Mouse (Mus musculus): ENCODE measurements at regions not wholly inside any gene's neighbourhood (a gene's known extent, or its start where the extent isn't known, plus 50 kb on each side); places are given as distances from the start of the nearest gene placed in this dataset.

- DNase-seq (ENCODE audit: low spot score), result no peak
These were observed 70.6 kb upstream of the Tspan2 start for GRCm38 (mm10) chr3:102663711-102664110.

GRCm38 (mm10) chr3:102664665-102665190 is 69.6 kb upstream of the Tspan2 start:
- DNase-seq (ENCODE audit: low spot score), result no peak

- no peak for DNase-seq (ENCODE audit: low spot score)
These were observed 66.5 kb upstream of the Tspan2 start for GRCm38 (mm10) chr3:102667796-102668195.

- no peak for DNase-seq (ENCODE audit: low spot score)
These were observed 65.8 kb upstream of the Tspan2 start for GRCm38 (mm10) chr3:102668556-102668955.

GRCm38 (mm10) chr3:102669951-102670350 is 64.4 kb upstream of the Tspan2 start:
- no peak for DNase-seq (ENCODE audit: low spot score)

GRCm38 (mm10) chr3:102670557-102670956 is 63.8 kb upstream of the Tspan2 start:
- no peak for DNase-seq (ENCODE audit: low spot score)

- DNase-seq (ENCODE audit: low spot score), result no peak
These were observed 63.4 kb upstream of the Tspan2 start for GRCm38 (mm10) chr3:102670972-102671371.

- no peak for DNase-seq (ENCODE audit: low spot score)
These were observed 60.8 kb upstream of the Tspan2 start for GRCm38 (mm10) chr3:102673506-102673905.

GRCm38 (mm10) chr3:102674068-102674467 is 60.3 kb upstream of the Tspan2 start:
- no peak for DNase-seq (ENCODE audit: low spot score)

- peak; percentile 53 for DNase-seq (ENCODE audit: low spot score)
These were observed 57.3 kb upstream of the Tspan2 start for GRCm38 (mm10) chr3:102676946-102677534.

GRCm38 (mm10) chr3:102678516-102678915 is 55.8 kb upstream of the Tspan2 start:
- DNase-seq (ENCODE audit: low spot score), result peak; percentile 17

GRCm38 (mm10) chr3:102682424-102682823 is 51.9 kb upstream of the Tspan2 start:
- DNase-seq (ENCODE audit: low spot score), result no peak

- DNase-seq (ENCODE audit: low spot score), result no peak
These were observed 50.8 kb upstream of the Tspan2 start for GRCm38 (mm10) chr3:102683541-102683940.

All from adipocyte (in vitro differentiated cells).